Mouse (Mus musculus): ENCODE measurements at regions not wholly inside any gene's neighbourhood (a gene's known extent, or its start where the extent isn't known, plus 50 kb on each side); places are given as distances from the start of the nearest gene placed in this dataset.

DNA sequence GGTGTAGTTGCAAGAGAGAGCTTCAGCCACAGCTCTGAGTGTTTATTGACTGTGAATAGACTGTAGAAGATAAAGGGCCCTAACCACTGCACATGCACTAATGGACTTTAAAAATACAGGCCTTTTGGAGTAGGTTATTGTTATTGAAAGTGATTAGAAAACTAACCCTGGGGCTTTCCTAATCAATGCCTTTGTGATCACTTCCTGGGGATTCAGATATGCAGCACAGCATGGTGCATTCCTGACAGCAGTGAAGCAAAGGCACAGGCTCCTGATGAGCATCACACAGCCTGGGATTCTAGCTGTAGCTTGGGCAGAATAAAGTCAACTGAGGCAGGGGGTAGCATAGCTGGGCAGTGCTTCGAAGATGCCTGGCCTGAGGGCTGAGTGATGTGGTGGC, 87.3 kb downstream of the Gm11077 start:
- WGBS = 19% methylated on average over 1 of the region's 1 CpGs
- DNase-seq (ENCODE audit: low spot score) (no peak), ATAC-seq (ENCODE audit: low FRiP score) (no peak)
- no peak overlapping the region for H3K9ac ChIP-seq (replicated peaks; ENCODE audit: low read length, poor library complexity, severe bottlenecking)
- H3K27me3 ChIP-seq (ENCODE audit: insufficient read depth, low read length) = no peaks in the 10 kb centered on the region
- no peak overlapping the region for H3K4me3 ChIP-seq (ENCODE audit: low read depth, low read length)
- TF ChIP-seq CTCF (IDR thresholded peaks at IDR 0.05) = no peak
- H3K4me2 ChIP-seq (ENCODE audit: low read depth, low read length, poor library complexity, severe bottlenecking) = no peak overlapping the region
- no peaks in the 10 kb centered on the region for H3K4me1 ChIP-seq (ENCODE audit: insufficient read depth, low read length)
- H3K9me3 ChIP-seq (ENCODE audit: low read length) = no peaks in the 10 kb centered on the region
- no peak overlapping the region for H3K27ac ChIP-seq (ENCODE audit: low read depth, low read length)
- H3K36me3 ChIP-seq (ENCODE audit: insufficient read depth, low read length) = no peaks in the 10 kb centered on the region

DNA sequence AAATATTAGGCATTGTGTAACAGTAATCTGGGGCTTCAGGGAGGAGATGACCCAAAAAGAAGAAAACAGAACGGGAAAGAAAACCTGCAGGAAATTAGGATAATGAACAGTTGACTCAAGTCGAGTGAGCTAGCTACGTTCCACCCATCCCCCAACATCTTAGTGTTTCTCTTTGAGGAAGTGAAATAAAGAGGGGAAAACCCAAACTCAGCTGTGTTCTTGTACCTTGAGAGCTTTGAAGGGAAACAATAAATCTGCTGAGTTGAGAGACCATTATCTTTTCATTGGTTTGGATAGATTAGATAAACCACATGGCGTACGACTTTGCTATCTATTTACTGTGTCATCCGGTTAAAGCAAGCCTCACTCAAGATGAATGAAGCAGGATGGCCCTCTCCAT, 87.7 kb downstream of the Gm11077 start:
- no peak for TF ChIP-seq CTCF (IDR thresholded peaks at IDR 0.05)
- no peak for ATAC-seq (ENCODE audit: low FRiP score)
- no peak for DNase-seq (ENCODE audit: low spot score)
- Histone ChIP-seq H3K27me3 (ENCODE audit: insufficient read depth, low read length) (no peaks in the 10 kb centered on the region), H3K9ac (replicated peaks; ENCODE audit: low read length, poor library complexity, severe bottlenecking) (no peak overlapping the region), H3K4me3 (ENCODE audit: low read depth, low read length) (no peak overlapping the region), H3K27ac (ENCODE audit: low read depth, low read length) (no peak overlapping the region), H3K9me3 (ENCODE audit: low read length) (no peaks in the 10 kb centered on the region), H3K4me1 (ENCODE audit: insufficient read depth, low read length) (no peaks in the 10 kb centered on the region), H3K36me3 (ENCODE audit: insufficient read depth, low read length) (no peaks in the 10 kb centered on the region), H3K4me2 (ENCODE audit: low read depth, low read length, poor library complexity, severe bottlenecking) (no peak overlapping the region)
- WGBS = 61% methylated on average over 6 of the region's 6 CpGs

DNA sequence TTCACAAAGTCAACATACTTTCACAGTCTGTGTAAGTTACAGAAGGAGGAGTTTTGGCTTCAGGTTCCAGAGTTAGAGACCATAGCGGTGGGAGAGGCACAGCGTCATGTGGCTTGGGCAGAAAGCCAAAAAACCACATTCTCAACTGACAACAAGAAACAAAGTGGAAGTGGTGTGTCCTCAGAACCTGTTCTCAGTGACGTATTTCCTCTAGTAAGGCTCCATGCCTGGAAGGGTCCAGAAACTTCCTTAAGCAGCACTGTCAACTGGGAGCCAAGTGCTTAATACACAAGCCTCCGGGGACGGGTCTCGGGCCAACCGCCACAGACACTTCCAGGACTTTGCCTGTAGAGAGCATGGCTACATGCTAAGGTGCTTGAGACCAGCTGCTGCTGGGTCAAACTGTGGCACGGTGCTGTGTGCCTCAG, 90.4 kb downstream of the Gm11077 start:
- no peak for TF ChIP-seq CTCF (IDR thresholded peaks at IDR 0.05)
- no peak overlapping the region for H3K4me2 ChIP-seq (ENCODE audit: low read depth, low read length, poor library complexity, severe bottlenecking)
- H3K9ac ChIP-seq (replicated peaks; ENCODE audit: low read length, poor library complexity, severe bottlenecking) = no peak overlapping the region
- peak; percentile 6 for DNase-seq (ENCODE audit: low spot score)
- WGBS = 82% methylated on average over 8 of the region's 8 CpGs
- H3K27ac ChIP-seq (ENCODE audit: low read depth, low read length) = no peak overlapping the region
- ATAC-seq (ENCODE audit: low FRiP score) = no peak
- H3K36me3 ChIP-seq (ENCODE audit: insufficient read depth, low read length) = no peaks in the 10 kb centered on the region
- no peak overlapping the region for H3K4me3 ChIP-seq (ENCODE audit: low read depth, low read length)
- H3K27me3 ChIP-seq (ENCODE audit: insufficient read depth, low read length) = no peaks in the 10 kb centered on the region
- H3K4me1 ChIP-seq (ENCODE audit: insufficient read depth, low read length) = no peaks in the 10 kb centered on the region
- H3K9me3 ChIP-seq (ENCODE audit: low read length) = no peaks in the 10 kb centered on the region

DNA sequence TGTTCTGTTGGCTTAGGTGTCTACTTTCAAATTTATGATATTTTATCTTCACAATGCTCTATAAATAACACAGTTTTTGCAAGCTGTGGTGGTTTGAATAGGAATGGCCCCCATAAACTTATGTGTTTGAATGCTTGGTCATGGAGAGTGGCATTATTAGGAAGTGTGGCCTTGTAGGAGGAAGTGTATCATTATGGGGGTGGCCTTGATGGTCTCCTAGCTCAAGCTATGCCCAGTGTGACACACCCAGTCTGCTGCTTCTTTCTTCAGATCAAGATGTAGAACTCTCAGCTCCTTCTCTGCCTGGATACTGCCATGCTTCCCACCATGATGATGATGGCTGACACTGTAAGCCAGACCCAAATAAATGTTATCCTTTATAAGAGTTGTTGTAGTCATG, 97.4 kb downstream of the Gm11077 start:
- Histone ChIP-seq H3K9me3 (ENCODE audit: low read length) (no peaks in the 10 kb centered on the region), H3K27me3 (ENCODE audit: insufficient read depth, low read length) (no peaks in the 10 kb centered on the region), H3K4me3 (ENCODE audit: low read depth, low read length) (no peak overlapping the region), H3K27ac (ENCODE audit: low read depth, low read length) (no peak overlapping the region), H3K36me3 (ENCODE audit: insufficient read depth, low read length) (no peaks in the 10 kb centered on the region), H3K9ac (replicated peaks; ENCODE audit: low read length, poor library complexity, severe bottlenecking) (no peak overlapping the region), H3K4me2 (ENCODE audit: low read depth, low read length, poor library complexity, severe bottlenecking) (no peak overlapping the region), H3K4me1 (ENCODE audit: insufficient read depth, low read length) (no peaks in the 10 kb centered on the region)
- ATAC-seq (ENCODE audit: low FRiP score) (no peak), DNase-seq (ENCODE audit: low spot score) (no peak)
- no peak for TF ChIP-seq CTCF (IDR thresholded peaks at IDR 0.05)

DNA sequence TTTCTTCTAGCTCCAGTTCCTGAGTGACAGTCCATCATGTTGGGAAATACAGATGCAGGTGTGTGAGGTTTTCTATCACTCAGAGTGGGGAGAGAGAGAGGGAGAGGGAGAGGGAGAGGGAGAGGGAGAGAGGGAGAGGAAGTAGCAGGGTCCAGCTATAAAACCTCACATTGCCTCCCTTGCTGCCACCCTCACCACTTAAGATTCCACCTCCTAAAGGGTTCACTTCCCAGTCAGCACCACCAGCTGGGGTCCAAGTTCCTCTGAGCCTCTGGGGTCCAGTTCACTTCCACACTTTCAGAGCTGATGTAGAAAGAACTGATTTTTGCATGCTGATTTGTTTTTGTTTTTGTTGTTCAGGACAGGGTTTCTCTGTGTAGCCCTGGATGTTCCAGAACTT, 98.6 kb downstream of the Gm11077 start:
- no peak for ATAC-seq (ENCODE audit: low FRiP score)
- DNase-seq (ENCODE audit: low spot score) = no peak
- Histone ChIP-seq H3K9me3 (ENCODE audit: low read length) (no peaks in the 10 kb centered on the region), H3K9ac (replicated peaks; ENCODE audit: low read length, poor library complexity, severe bottlenecking) (no peak overlapping the region), H3K4me2 (ENCODE audit: low read depth, low read length, poor library complexity, severe bottlenecking) (no peak overlapping the region), H3K36me3 (ENCODE audit: insufficient read depth, low read length) (no peaks in the 10 kb centered on the region), H3K27ac (ENCODE audit: low read depth, low read length) (no peak overlapping the region), H3K4me3 (ENCODE audit: low read depth, low read length) (no peak overlapping the region), H3K4me1 (ENCODE audit: insufficient read depth, low read length) (no peaks in the 10 kb centered on the region), H3K27me3 (ENCODE audit: insufficient read depth, low read length) (no peaks in the 10 kb centered on the region)
- no peak for TF ChIP-seq CTCF (IDR thresholded peaks at IDR 0.05)

DNA sequence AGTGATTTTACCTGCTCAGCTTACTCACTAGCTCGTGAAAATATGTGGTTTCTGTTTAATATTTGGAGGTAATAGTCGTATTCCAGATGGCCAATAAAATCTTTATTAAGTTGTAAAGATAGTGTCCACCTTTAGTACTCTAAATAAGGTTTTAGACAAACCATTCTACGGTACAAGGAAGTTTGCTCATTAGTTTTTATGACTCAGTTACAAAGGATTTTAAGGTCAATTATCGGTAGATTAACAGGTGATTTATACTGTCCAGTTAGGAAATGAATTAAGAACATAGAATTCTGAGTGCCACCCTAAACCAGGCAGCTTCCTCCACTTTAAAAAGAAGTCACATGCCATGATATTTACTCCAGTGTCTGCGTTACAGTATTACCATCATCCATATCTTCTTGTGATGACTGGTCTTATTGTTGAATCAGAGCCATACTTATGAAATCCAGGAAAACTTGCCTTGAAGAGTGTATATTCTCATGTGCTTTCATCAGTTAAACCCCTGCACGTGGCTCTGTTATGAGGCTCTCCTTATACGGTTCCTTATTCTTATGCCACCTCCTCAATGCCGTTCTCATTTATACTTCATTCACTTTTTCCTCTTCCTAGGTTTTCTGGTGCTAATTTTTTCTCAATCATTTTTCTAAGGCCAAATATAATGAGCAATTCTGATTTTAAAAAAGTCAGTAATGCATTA, 114.4 kb downstream of the Gm11077 start:
- no peak overlapping the region for H3K4me3 ChIP-seq (ENCODE audit: low read depth, low read length)
- H3K4me1 ChIP-seq (ENCODE audit: insufficient read depth, low read length) = no peaks in the 10 kb centered on the region
- WGBS = 89% methylated on average over 8 of the region's 8 CpGs
- H3K9me3 ChIP-seq (ENCODE audit: low read length) = no peaks in the 10 kb centered on the region
- DNase-seq (ENCODE audit: low spot score) (no peak), ATAC-seq (ENCODE audit: low FRiP score) (no peak)
- no peak overlapping the region for H3K9ac ChIP-seq (replicated peaks; ENCODE audit: low read length, poor library complexity, severe bottlenecking)
- TF ChIP-seq CTCF (IDR thresholded peaks at IDR 0.05) = no peak
- no peak overlapping the region for H3K27ac ChIP-seq (ENCODE audit: low read depth, low read length)
- H3K4me2 ChIP-seq (ENCODE audit: low read depth, low read length, poor library complexity, severe bottlenecking) = no peak overlapping the region
- H3K27me3 ChIP-seq (ENCODE audit: insufficient read depth, low read length) = no peaks in the 10 kb centered on the region
- H3K36me3 ChIP-seq (ENCODE audit: insufficient read depth, low read length) = no peaks in the 10 kb centered on the region

All from midbrain, postnatal 0 days (tissue).